Mouse (Mus musculus): ENCODE data around the gene Mroh3.

DNA sequence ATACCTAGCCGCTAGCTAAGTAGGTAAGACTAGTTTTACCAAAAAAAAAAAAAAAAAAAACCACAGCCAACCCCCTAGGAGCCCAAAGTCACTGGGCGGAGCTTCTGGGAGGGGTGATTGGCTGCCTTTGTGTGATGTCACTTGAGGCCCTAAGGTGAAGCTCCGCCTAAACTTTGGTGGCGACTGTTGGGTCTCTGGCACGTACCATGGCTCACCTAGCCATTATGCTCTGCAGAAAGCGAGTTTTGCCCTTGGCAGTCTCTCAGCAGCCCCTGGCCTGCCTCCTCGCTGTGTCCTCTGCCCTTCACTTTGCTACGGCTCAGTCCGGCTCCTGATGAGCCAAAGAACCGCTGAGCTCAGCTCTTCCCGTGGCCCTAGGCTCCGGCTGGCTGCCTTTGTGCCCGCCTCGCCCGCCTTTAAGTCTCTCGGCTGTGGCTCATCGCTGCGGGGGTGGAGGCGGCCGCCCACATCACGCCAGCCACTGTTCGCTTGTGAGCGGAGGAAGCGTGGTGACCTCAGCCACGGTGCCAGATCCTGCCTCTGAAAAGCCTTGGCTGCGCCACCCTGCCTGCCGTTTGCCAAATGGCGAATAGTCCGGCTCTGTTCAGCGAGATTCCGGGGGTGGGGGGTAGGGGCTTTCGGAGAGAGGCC is 72.5 kb downstream of the Mroh3 start:
- no peak for TF ChIP-seq CTCF (IDR thresholded peaks at IDR 0.05; ENCODE audit: insufficient read depth, low read depth, low read length)
- peak; percentile 62 for TF ChIP-seq POLR2A (IDR thresholded peaks at IDR 0.05; ENCODE audit: insufficient read depth, low read depth, low read length)
